Mouse (Mus musculus): Measurements from ENCODE around the gene Cend1. TPM values are rescaled to one million over a fixed set of nuclear protein-coding genes. Genes with fewer than 3 reads are reported as not detected.

The Cend1 gene
- polyA plus RNA-seq, 1 experiment from 2014 or later = not detected

DNA sequence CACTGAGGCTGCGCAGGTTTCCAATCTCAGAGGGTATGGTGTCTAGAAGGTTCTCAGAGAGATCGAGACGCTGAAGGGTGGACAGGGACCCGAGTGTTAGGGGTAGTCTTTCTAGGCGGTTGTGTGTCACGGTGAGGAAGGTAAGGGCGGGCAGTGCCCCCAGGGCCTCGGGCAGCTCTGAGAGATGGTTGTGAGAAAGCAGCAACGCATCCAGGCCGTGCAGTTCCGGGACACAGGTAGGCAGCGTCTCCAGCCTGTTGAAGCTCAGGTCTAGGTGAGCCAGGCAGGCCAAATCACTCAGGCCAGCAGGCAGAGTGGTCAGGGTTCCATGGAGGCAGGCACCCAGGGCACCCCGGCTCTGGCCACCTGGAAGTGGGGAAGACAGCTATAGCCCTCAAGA lies 12.9 kb upstream of the Cend1 start:
- Histone ChIP-seq H3K36me3 (ENCODE audit: control insufficient read depth, insufficient read depth) (peaks cover 30% of the 10 kb centered on the region), H3K4me2 (ENCODE audit: low read depth, low read length) (peak overlapping the region; percentile 95), H3K4me3 (ENCODE audit: low read depth, low read length) (peak overlapping the region; percentile 63), H3K27me3 (ENCODE audit: control insufficient read depth, insufficient read depth, low read depth, low read length) (no peaks in the 10 kb centered on the region), H3K9me3 (replicated peaks; ENCODE audit: control insufficient read depth, low read length) (no peaks in the 10 kb centered on the region), H3K4me1 (ENCODE audit: control insufficient read depth, low read depth, low read length) (peaks cover 48% of the 10 kb centered on the region), H3K9ac (ENCODE audit: low read depth, low read length) (peak overlapping the region; percentile 78), H3K27ac (ENCODE audit: low read length) (no peak overlapping the region)
- 83% methylated on average over 13 of the region's 13 CpGs for WGBS (ENCODE audit: insufficient replicate concordance)
- ATAC-seq (ENCODE audit: low read depth) = no peak

DNA sequence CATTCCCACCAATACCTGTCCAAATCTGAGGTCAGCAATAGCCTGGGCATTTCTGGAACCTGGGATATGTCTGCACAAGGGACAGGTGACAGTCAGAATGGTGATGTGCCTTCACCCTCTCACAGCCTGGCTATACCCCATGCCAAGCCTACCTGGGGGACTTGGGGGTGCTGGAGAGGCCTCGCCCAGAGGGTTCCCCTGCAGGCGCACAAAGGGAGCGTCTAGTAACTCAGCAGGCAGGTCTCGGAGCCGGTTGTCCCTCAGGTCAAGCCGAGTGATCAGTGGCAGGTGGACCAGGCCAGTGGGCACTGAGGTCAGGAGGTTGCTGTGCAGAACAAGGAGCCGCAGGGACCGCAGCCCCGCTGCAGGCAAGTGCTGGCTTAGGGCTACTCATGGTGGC lies 12.2 kb upstream of the Cend1 start:
- Histone ChIP-seq H3K4me2 (ENCODE audit: low read depth, low read length) (0 out of 2 replicates have a peak overlapping the region, but pooled peaks have one; percentile 95), H3K4me1 (ENCODE audit: control insufficient read depth, low read depth, low read length) (peaks cover 52% of the 10 kb centered on the region), H3K27ac (ENCODE audit: low read length) (no peak overlapping the region), H3K9ac (ENCODE audit: low read depth, low read length) (no peak overlapping the region), H3K27me3 (ENCODE audit: control insufficient read depth, insufficient read depth, low read depth, low read length) (no peaks in the 10 kb centered on the region), H3K4me3 (ENCODE audit: low read depth, low read length) (no peak overlapping the region), H3K9me3 (replicated peaks; ENCODE audit: control insufficient read depth, low read length) (no peaks in the 10 kb centered on the region), H3K36me3 (ENCODE audit: control insufficient read depth, insufficient read depth) (peaks cover 30% of the 10 kb centered on the region)
- 87% methylated on average over 9 of the region's 9 CpGs for WGBS (ENCODE audit: insufficient replicate concordance)
- ATAC-seq (ENCODE audit: low read depth) = no peak

DNA sequence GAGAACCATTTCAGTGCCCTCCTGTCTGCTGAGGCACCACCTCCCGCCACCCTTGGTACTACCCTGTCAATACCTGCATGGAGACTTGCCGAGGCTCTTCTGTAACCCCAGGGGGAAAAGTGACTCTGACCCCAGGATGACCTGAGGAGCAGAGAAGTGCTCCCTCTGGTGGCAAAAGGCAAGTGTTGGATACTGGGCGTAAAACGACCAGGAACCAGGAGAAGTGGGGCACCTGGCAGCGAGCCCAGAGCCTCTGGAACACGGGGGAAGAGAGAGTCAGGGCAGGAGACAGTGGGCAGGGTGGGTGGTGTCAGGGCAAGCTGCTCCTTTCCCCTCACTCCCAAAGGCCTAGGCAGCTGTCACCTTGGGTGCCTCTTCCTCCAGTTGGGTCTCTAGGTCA lies 11.3 kb upstream of the Cend1 start:
- H3K4me2 ChIP-seq (ENCODE audit: low read depth, low read length) = no peak overlapping the region
- H3K27ac ChIP-seq (ENCODE audit: low read length) = no peak overlapping the region
- no peaks in the 10 kb centered on the region for H3K9me3 ChIP-seq (replicated peaks; ENCODE audit: control insufficient read depth, low read length)
- peaks cover 60% of the 10 kb centered on the region for H3K4me1 ChIP-seq (ENCODE audit: control insufficient read depth, low read depth, low read length)
- H3K36me3 ChIP-seq (ENCODE audit: control insufficient read depth, insufficient read depth) = peaks cover 30% of the 10 kb centered on the region
- H3K4me3 ChIP-seq (ENCODE audit: low read depth, low read length) = no peak overlapping the region
- no peaks in the 10 kb centered on the region for H3K27me3 ChIP-seq (ENCODE audit: control insufficient read depth, insufficient read depth, low read depth, low read length)
- 32% methylated on average over 6 of the region's 6 CpGs for WGBS (ENCODE audit: insufficient replicate concordance)
- no peak for ATAC-seq (ENCODE audit: low read depth)
- no peak overlapping the region for H3K9ac ChIP-seq (ENCODE audit: low read depth, low read length)

- Histone ChIP-seq H3K4me1 (ENCODE audit: control insufficient read depth, low read depth, low read length) (peaks cover 67% of the 10 kb centered on the region), H3K27me3 (ENCODE audit: control insufficient read depth, insufficient read depth, low read depth, low read length) (no peaks in the 10 kb centered on the region), H3K4me2 (ENCODE audit: low read depth, low read length) (no peak overlapping the region), H3K36me3 (ENCODE audit: control insufficient read depth, insufficient read depth) (peaks cover 30% of the 10 kb centered on the region), H3K9ac (ENCODE audit: low read depth, low read length) (no peak overlapping the region), H3K9me3 (replicated peaks; ENCODE audit: control insufficient read depth, low read length) (no peaks in the 10 kb centered on the region), H3K4me3 (ENCODE audit: low read depth, low read length) (no peak overlapping the region), H3K27ac (ENCODE audit: low read length) (no peak overlapping the region)
- WGBS (ENCODE audit: insufficient replicate concordance) = 95% methylated on average over 11 of the region's 11 CpGs
- no peak for ATAC-seq (ENCODE audit: low read depth)
Observed at GRCm38 (mm10) chr7:141439811-141440210, 10.5 kb upstream of the Cend1 start.

DNA sequence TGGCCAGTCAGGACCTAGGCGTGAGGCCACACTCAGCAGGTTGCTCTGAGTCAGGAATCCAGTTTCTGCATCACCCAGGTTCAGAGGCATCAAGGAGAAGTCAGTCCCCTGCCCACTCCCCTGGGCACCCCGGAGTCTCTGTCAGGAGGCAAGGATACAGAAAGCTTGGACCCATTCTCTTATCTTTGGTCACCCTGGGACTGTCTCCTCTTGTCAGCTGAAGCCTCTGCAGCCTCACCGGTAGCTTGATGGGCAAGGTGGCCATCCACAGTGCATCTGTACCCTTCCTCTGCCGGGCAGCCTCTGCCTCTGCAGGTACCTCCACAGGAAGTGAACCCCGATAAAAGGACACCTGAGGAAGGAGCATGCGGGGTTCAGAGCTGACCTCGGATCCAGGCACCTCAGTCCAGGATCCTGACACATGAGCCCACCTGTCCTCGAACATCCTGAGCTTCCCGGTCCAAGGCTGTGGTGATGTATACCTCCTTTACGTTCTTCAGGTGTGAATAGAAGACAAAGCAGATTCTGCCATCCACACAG lies 9.9 kb upstream of the Cend1 start:
- H3K9ac ChIP-seq (ENCODE audit: low read depth, low read length) = no peak overlapping the region
- no peak overlapping the region for H3K4me3 ChIP-seq (ENCODE audit: low read depth, low read length)
- no peaks in the 10 kb centered on the region for H3K27me3 ChIP-seq (ENCODE audit: control insufficient read depth, insufficient read depth, low read depth, low read length)
- H3K4me2 ChIP-seq (ENCODE audit: low read depth, low read length) = no peak overlapping the region
- H3K9me3 ChIP-seq (replicated peaks; ENCODE audit: control insufficient read depth, low read length) = no peaks in the 10 kb centered on the region
- peaks cover 30% of the 10 kb centered on the region for H3K36me3 ChIP-seq (ENCODE audit: control insufficient read depth, insufficient read depth)
- WGBS (ENCODE audit: insufficient replicate concordance) = 82% methylated on average over 10 of the region's 10 CpGs
- no peak for ATAC-seq (ENCODE audit: low read depth)
- H3K27ac ChIP-seq (ENCODE audit: low read length) = no peak overlapping the region
- peaks cover 68% of the 10 kb centered on the region for H3K4me1 ChIP-seq (ENCODE audit: control insufficient read depth, low read depth, low read length)

DNA sequence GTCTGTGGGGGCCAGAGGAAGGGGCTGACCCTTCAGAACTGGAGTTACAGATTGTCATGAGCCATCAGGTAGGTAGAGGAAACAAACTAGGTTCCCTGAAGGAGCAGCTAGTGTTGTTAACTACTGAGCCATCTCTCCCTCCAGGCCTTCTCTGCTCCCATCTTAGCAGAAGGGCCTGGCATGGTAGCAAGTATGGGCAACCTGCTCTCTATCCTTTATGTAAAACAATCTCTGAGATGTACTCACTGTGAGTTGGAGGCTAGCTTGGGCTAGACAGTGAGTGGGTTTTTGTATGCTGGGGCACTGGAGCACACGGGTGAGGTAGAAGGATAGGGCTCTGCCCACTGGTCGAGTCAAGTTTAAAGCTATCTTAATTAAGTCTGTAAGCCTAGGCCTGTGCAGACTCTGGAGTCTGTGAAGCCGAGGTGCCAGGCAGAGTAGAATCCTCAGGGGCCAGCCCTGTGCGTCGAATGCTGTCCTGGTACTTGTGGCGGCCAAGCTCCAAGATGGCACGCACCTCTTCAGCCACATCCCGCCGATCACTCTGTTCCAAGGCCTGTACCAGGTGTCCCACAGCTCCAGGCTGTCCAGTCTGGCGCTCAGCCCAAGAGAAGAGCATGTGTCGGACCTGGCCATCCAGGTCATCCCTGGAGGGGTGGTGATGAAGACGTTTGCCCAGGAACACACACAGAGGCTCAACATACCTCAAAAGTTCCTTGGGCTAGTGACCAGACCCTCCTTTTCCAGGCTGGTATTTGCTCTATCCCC lies 9.1 kb upstream of the Cend1 start:
- H3K4me1 ChIP-seq (ENCODE audit: control insufficient read depth, low read depth, low read length) = peaks cover 70% of the 10 kb centered on the region
- H3K27ac ChIP-seq (ENCODE audit: low read length) = no peak overlapping the region
- H3K36me3 ChIP-seq (ENCODE audit: control insufficient read depth, insufficient read depth) = peaks cover 30% of the 10 kb centered on the region
- 87% methylated on average over 12 of the region's 12 CpGs for WGBS (ENCODE audit: insufficient replicate concordance)
- no peak overlapping the region for H3K4me3 ChIP-seq (ENCODE audit: low read depth, low read length)
- H3K4me2 ChIP-seq (ENCODE audit: low read depth, low read length) = no peak overlapping the region
- no peak overlapping the region for H3K9ac ChIP-seq (ENCODE audit: low read depth, low read length)
- H3K27me3 ChIP-seq (ENCODE audit: control insufficient read depth, insufficient read depth, low read depth, low read length) = no peaks in the 10 kb centered on the region
- no peaks in the 10 kb centered on the region for H3K9me3 ChIP-seq (replicated peaks; ENCODE audit: control insufficient read depth, low read length)
- ATAC-seq (ENCODE audit: low read depth) = no peak

GRCm38 (mm10) chr7:141437178-141438120 lies 8.2 kb upstream of the Cend1 start, which contains the start of gene Slc25a22:
TSS of gene Slc25a22 (minus strand) at chr7:141437892.
- 6% methylated on average over 53 of the region's 53 CpGs for WGBS (ENCODE audit: insufficient replicate concordance)
- Histone ChIP-seq H3K36me3 (ENCODE audit: control insufficient read depth, insufficient read depth) (peaks cover 30% of the 10 kb centered on the region), H3K9ac (ENCODE audit: low read depth, low read length) (peak within 1 kb of the TSS; percentile 71), H3K9me3 (replicated peaks; ENCODE audit: control insufficient read depth, low read length) (no peaks in the 10 kb centered on the region), H3K4me3 (ENCODE audit: low read depth, low read length) (peak within 1 kb of the TSS; percentile 71), H3K4me1 (ENCODE audit: control insufficient read depth, low read depth, low read length) (peaks cover 60% of the 10 kb centered on the region), H3K4me2 (ENCODE audit: low read depth, low read length) (peak within 1 kb of the TSS; percentile 92), H3K27ac (ENCODE audit: low read length) (peak within 1 kb of the TSS; percentile 66), H3K27me3 (ENCODE audit: control insufficient read depth, insufficient read depth, low read depth, low read length) (no peaks in the 10 kb centered on the region)
- peak; percentile 76 for ATAC-seq (ENCODE audit: low read depth)

DNA sequence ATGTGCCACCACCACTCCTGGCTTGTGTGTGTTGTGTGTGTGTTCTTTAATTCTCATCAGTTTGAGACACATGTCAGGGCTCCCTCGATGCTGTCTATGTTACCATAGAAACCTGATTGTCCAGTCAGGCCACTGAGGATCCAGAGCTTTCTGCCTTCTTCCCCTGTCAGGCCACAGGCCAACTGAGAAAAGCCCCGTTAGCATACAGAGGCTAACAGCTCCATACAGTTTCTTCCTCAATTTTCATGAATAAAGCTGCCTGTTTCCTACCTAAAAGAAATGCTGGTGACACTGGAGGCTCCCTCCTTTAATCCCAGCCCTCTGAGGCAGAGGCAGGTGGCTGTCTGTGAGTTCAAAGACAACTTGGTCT lies 7.2 kb upstream of the Cend1 start:
- H3K4me1 ChIP-seq (ENCODE audit: control insufficient read depth, low read depth, low read length) = peaks cover 54% of the 10 kb centered on the region
- peak overlapping the region; percentile 66 for H3K27ac ChIP-seq (ENCODE audit: low read length)
- H3K4me3 ChIP-seq (ENCODE audit: low read depth, low read length) = peak overlapping the region; percentile 71
- peak overlapping the region; percentile 92 for H3K4me2 ChIP-seq (ENCODE audit: low read depth, low read length)
- peaks cover 27% of the 10 kb centered on the region for H3K36me3 ChIP-seq (ENCODE audit: control insufficient read depth, insufficient read depth)
- no peaks in the 10 kb centered on the region for H3K9me3 ChIP-seq (replicated peaks; ENCODE audit: control insufficient read depth, low read length)
- H3K27me3 ChIP-seq (ENCODE audit: control insufficient read depth, insufficient read depth, low read depth, low read length) = no peaks in the 10 kb centered on the region
- no peak for ATAC-seq (ENCODE audit: low read depth)
- 40% methylated on average over 2 of the region's 2 CpGs for WGBS (ENCODE audit: insufficient replicate concordance)
- H3K9ac ChIP-seq (ENCODE audit: low read depth, low read length) = peak overlapping the region; percentile 71; the same call in 1 of the 2 replicates
